Mouse (Mus musculus) layer of hippocampus, adult 8-10 months (tissue): ENCODE results near the gene Tedc1. TPM values are rescaled to one million over a fixed set of nuclear protein-coding genes. Genes with fewer than 3 reads are reported as not detected.
"Not testable (repeated sequence)": the region's sequence is repeated elsewhere in the genome, so short reads cannot be mapped to it uniquely, and the experiment has no call there.

Source experiments
- DNase-seq, 2 experiments: peaks; one replicate each; pipeline ENCODE4 v3.0.0; 2022; ENCODE audit warnings: low spot score in 2 of 2
- total RNA-seq, 4 experiments: library from RNA; stranded (reverse); gene quantifications; 2 replicates each; pipeline ENCODE4 v1.2.4; 2022

Gene Tedc1
- total RNA-seq, 4 experiments from 2014 or later: 1.2 to 2.2 (median 1.4) TPM

- DNase-seq: no peak
Observed at GRCm38 (mm10) chr12:113193423-113193822, 37.2 kb downstream of the Tedc1 start.

GRCm38 (mm10) chr12:113199132-113199531, 42.9 kb downstream of the Tedc1 start:
- DNase-seq: not testable (repeated sequence)

DNA sequence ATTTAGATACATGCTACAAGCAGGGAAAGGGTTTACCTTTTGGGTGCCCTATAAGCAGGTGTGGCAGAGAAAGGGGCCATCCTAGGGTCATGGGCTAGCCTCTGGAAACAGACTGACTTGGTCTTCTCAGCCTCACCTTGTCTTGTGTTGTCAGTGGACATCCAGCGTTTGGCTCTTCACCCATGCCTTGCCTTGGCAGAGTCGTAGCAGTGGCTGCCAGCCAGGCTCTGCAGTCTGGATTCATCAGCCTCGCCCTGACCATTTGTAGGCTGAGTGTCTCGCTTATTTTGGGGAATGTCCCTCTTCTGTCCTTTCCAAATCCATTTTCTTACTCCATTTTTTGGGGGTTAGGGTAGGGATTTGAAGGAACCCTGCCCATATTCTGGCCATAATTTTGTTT, 45.1 kb downstream of the Tedc1 start:
- no peak for DNase-seq

DNA sequence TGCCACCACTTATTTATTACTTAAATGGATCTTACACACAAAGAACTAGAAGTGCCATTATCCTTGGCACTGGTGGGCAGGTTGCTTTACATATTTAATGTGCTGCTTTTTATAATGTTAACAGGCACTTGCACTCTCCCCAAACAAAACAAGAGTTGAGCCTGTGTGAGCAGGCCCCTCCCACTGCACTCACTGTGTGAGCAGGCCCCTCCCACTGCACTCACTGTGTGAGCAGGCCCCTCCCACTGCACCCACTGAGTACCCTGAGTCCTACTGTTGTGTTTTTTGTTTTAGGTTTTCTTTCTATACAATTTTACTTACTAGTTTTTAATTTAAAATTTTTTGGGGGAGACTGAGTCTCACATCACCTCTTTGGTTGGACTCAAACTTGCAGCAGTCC, 45.8 kb downstream of the Tedc1 start:
- no peak for DNase-seq

GRCm38 (mm10) chr12:113203522-113203921, 47.3 kb downstream of the Tedc1 start:
- DNase-seq: no peak

GRCm38 (mm10) chr12:113205251-113205942, 49.2 kb downstream of the Tedc1 start:
- no peak for DNase-seq

DNA sequence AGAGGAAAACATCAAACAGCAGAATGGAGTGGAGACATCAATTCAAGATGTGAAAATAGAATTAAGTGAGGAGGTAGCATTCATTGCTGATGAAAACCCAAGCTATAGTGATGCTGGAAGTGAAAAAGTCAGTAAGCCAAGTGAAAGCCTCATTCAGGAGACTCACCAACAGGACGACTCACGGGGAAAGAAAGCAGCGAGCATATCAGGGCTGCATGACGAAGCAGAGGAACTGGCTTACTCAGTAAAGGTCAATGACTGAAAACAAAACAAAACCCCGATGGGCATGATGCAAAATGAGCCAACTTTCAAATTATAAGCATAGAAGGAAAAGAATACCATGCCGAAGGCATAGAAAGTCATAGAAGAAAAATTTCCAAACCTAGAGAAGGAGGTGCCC, 51.5 kb downstream of the Tedc1 start:
- DNase-seq: no peak

DNA sequence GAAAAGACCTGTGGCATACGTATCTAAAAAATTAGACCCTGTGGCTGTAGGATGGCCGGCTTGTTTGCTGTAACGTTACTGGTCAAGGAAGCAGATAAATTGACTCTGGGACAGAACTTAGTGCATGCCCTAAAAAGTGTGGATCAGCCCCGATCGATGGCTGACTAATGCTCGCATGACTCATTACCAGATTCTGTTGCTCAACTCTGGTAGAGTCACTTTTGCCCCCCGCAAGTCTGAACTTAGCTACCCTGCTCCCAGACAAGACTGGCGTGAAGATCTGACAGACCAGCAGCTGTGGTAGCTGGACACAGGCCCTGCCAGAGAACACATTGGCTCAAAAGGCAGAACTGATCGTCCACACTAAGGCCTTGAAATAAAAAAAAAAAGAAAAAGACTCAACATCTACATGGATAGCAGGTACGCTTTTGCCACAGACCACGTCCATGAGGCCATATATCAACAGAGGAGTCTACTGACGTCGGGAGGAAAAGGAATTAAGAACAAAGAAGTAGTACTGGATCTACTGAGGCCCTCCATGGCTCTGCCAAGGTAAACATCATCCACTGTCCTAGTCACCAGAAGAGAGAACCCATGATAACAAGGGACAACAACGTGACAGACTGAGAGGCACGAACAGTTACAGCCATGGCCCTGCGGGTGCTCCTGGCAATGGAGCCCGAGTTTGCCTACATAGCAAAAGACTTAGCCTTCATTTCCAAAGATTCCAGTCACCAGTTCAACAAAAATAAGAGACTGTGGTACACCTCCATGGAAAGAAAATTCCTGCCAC, 54.6 kb downstream of the Tedc1 start:
- DNase-seq: no peak

- DNase-seq: no peak
Observed at GRCm38 (mm10) chr12:113211772-113212171, 55.6 kb downstream of the Tedc1 start.

DNA sequence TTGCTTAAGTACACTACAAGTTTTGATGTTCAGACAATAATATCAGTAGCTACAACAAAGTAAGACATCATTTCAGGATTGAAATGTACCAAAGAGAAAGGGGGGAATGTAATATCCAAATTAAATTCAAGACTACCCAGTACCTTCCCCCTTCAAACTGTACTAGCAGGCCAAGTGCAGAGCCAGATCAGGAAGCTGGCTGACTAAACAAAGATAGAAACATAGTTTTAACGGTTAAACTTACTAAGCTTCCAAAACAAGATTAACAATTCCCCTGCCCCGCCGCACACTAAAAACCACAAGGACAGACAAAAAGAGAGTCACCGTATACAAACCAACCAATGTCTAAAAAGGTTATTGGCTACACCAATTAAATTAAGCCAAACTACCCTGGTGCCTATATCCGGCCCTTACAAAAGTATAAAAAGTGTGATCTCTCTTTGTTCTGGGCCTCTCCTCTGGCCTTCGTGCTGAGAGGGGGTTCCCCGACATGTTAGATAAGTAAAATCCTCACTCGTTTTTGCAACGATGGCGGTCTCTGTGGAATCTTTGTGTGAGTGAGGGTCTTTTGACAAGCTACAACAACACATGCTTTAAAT, 56.2 kb downstream of the Tedc1 start:
- no peak for DNase-seq

DNA sequence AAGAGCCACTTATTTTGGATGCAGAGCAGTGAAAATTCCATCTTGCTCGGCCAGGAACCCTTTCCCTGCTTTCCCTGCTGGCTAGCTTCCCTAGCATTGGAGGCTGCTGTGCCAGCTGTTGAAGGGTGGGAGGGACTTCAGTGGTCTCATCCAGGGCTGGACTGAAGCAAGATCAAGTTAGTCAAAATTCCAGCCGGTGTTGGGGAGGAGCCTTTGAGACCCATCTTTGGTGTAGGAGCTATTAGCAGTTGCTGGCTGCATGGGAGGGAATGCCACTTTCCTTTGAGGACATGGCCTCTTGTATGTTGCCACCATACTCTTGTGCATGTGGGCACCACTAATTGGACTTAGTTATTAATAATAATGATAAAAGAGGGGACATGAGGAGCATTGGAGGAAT, 57.0 kb downstream of the Tedc1 start:
- no peak for DNase-seq

DNA sequence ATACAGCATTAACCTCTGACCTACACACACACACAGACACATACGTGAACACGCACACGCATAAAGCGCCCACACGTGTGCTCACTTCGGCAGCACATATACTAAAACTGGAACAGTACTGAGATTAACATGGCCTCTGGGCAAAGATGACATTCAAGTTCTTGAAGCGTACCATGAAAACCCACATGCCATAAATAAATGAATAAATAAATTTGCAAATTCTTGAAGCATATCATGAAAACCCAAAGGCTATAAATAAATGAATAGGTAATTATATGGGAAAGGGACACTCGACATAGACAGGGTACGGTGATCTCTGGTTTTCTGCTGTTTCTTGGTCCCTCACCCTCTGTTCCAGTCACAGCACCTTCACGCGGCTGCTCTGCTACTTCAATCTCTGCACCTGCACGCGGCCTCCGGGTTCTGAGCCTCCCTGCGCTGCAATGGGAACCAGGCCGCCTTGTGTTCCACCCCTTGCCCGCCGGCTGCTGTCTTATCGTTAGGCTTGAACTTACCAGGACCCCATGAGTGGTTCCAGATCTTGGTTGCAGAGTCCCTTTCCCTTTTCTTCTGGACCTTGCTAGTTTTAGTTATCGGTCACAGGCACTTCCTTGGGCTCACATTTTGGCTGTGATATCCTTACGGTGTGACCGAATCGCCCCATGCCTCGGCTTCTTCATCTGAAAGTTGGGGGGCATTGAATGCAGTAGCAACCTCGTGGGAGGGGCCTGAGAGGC, 58.0 kb downstream of the Tedc1 start:
- no peak for DNase-seq

DNA sequence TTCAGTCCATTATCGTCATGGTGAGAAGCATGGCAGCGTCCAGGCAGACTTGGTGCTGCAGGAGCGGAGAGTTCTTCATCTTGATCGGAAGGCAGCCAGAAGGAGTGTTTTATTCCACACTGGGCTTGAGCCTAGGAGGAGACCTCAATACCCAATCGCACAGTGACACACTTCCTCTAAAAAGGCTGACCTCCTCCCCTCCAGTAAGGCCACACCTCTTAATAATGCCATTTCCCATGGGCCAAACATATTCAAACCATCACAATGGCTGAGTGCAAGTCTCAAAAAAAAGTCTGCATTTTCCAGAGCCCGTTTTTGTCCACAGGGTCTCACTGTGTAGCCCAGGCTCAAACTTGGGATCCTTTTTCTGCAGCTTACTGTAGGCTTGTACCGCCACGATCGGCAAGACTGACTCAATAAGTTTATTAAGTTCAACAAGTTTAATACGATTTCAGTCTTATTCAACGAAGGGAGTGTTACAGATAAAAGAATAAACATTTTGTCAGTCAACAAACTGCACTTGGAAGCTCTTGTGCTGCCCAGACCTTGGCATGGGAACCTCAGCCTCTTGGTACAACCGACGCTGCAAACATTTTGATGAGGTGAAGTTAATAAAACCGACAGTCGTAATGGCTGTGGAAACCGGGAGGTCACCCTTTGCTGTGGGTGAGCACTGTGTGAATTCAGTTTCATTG, 58.9 kb downstream of the Tedc1 start:
- no peak for DNase-seq

Other genes starting within 250 kb of the Tedc1 start
- 10 to 100 TPM; 47.1 to 61.1 (median 56.9) TPM for gene Jag2, start 226.6 kb upstream of the Tedc1 start, total RNA-seq
- gene Nudt14, start 214.3 kb upstream of the Tedc1 start, total RNA-seq: 10 to 100 TPM in 3 of 4 experiments, 1 to 10 TPM in 1; 9.7 to 12.1 (median 11.1) TPM
- 10 to 100 TPM; 55.3 to 61.7 (median 58.9) TPM for gene Btbd6, start 179.9 kb upstream of the Tedc1 start, total RNA-seq
- 10 to 100 TPM; 49.3 to 59.4 (median 57.4) TPM for gene Brf1, start 155.7 kb upstream of the Tedc1 start, total RNA-seq
- gene Pacs2, start 141.9 kb upstream of the Tedc1 start, total RNA-seq: 100 to 1,000 TPM in 3 of 4 experiments, 10 to 100 TPM in 1; 89.5 to 110 (median 108) TPM
- gene Tex22, start 81.9 kb upstream of the Tedc1 start, total RNA-seq: under 1 TPM; 0.34 to 0.87 (median 0.60) TPM
- 10 to 100 TPM; 70.5 to 74.8 (median 72.0) TPM for gene Mta1, start 58.1 kb upstream of the Tedc1 start, total RNA-seq
- gene Crip2, start 16.2 kb upstream of the Tedc1 start, total RNA-seq: 10 to 100 TPM; 75.5 to 95.0 (median 89.1) TPM
- gene Crip1, start 10.1 kb upstream of the Tedc1 start, total RNA-seq: 10 to 100 TPM; 10.9 to 27.6 (median 18.7) TPM
- 10 to 100 TPM; 17.9 to 23.1 (median 19.9) TPM for gene Tmem121, start 29.5 kb downstream of the Tedc1 start, total RNA-seq